Mouse (Mus musculus): Measurements from ENCODE around the gene Ostf1.

Ostf1 gene

GRCm38 (mm10) chr19:18643411-18643810 is 11.8 kb upstream of the Ostf1 start:
- no peak for DNase-seq

- no peak for DNase-seq
These were observed 9.4 kb upstream of the Ostf1 start for GRCm38 (mm10) chr19:18641001-18641400.

- peak; percentile 49 to 56 for DNase-seq
These were observed 7.9 kb upstream of the Ostf1 start for GRCm38 (mm10) chr19:18639552-18639951.

GRCm38 (mm10) chr19:18638949-18639348 is 7.3 kb upstream of the Ostf1 start:
- no peak for DNase-seq

- DNase-seq: no peak
These were observed 6.3 kb upstream of the Ostf1 start for GRCm38 (mm10) chr19:18637954-18638353.

GRCm38 (mm10) chr19:18632231-18633185 is 885 bp upstream of the Ostf1 start:
- no peak for DNase-seq

GRCm38 (mm10) chr19:18631161-18631643 is 421 bp downstream of the Ostf1 start:
- DNase-seq: no peak

GRCm38 (mm10) chr19:18630221-18631119 is 1.2 kb downstream of the Ostf1 start:
- no peak for DNase-seq

GRCm38 (mm10) chr19:18629589-18629988 is 2.0 kb downstream of the Ostf1 start:
- DNase-seq: peak in 1 of 2 experiments; percentile 39

GRCm38 (mm10) chr19:18623894-18624293 is 7.7 kb downstream of the Ostf1 start:
- no peak for DNase-seq

- no peak for DNase-seq
These were observed 11.9 kb downstream of the Ostf1 start for GRCm38 (mm10) chr19:18619691-18620090.

- no peak for DNase-seq
These were observed 12.6 kb downstream of the Ostf1 start for GRCm38 (mm10) chr19:18619060-18619459.

GRCm38 (mm10) chr19:18617504-18617903 is 14.1 kb downstream of the Ostf1 start:
- DNase-seq: no peak

- DNase-seq: no peak
These were observed 15.9 kb downstream of the Ostf1 start for GRCm38 (mm10) chr19:18615680-18616240.

GRCm38 (mm10) chr19:18614337-18614736 is 17.3 kb downstream of the Ostf1 start:
- no peak for DNase-seq

GRCm38 (mm10) chr19:18608975-18609374 is 22.6 kb downstream of the Ostf1 start:
- DNase-seq: no peak

- no peak for DNase-seq
These were observed 23.7 kb downstream of the Ostf1 start for GRCm38 (mm10) chr19:18607907-18608306.

- no peak for DNase-seq
These were observed 28.6 kb downstream of the Ostf1 start for GRCm38 (mm10) chr19:18603011-18603410.

GRCm38 (mm10) chr19:18600611-18601010 is 31.0 kb downstream of the Ostf1 start:
- DNase-seq: no peak

- DNase-seq: no peak
These were observed 32.0 kb downstream of the Ostf1 start for GRCm38 (mm10) chr19:18599650-18600049.

- DNase-seq: no peak
These were observed 32.6 kb downstream of the Ostf1 start for GRCm38 (mm10) chr19:18599051-18599450.

GRCm38 (mm10) chr19:18598265-18598926 is 33.2 kb downstream of the Ostf1 start:
- DNase-seq: no peak
